Mouse (Mus musculus) WW6 (cell line): Measurements from ENCODE around the gene Gpc1.

Source experiments
- DNase-seq: peaks from one replicate; pipeline ENCODE4 v3.0.0-alpha.2; 2013; ENCODE audit warnings: low read depth, low spot score

The Gpc1 gene

DNA sequence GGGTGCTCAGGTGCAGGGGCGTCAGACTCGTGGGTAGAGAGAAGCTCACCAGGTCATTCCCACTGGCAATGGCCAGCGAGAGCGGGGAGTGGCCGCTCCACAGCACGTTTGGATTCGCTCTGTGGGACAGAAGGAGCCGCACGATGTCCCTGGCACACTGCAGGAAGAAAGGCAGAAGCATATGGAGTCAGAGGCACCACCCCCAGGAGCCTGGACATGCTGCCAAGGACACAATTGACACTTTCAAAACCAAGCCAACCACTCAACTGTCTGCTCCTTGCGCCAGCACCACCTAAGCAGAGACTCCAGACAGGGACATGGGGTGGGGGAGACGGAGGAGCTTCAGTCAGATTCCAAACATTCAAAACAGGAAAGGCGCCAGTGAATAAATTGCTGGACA lies 47.8 kb downstream of the Gpc1 start:
- DNase-seq = no peak

GRCm38 (mm10) chr1:92880101-92880500 lies 48.7 kb downstream of the Gpc1 start:
- DNase-seq = no peak

GRCm38 (mm10) chr1:92881982-92882381 lies 50.5 kb downstream of the Gpc1 start:
- DNase-seq = no peak

- DNase-seq = no peak
These were observed 57.6 kb downstream of the Gpc1 start for GRCm38 (mm10) chr1:92888901-92889655.

DNA sequence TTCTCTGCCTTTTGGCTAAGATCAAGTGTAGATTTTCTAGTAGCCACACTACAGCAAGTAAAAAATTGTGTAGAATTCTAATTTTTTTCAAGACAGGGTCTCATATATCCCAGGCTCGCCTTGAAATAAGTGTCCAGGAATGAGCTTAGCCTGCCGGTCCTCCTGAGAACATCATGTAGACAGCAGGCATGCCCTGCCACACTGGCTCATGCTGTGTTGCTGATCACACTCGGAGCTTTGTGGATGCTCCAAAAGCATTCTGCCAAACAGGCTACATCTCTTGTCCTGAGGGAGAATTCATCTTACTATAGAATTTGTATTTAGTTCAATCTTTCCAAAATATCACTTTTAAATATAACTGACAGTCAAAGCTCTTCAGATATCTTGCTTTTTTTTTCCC lies 61.3 kb downstream of the Gpc1 start:
- no peak for DNase-seq

- no peak for DNase-seq
These were observed 62.5 kb downstream of the Gpc1 start for GRCm38 (mm10) chr1:92893896-92894295.

DNA sequence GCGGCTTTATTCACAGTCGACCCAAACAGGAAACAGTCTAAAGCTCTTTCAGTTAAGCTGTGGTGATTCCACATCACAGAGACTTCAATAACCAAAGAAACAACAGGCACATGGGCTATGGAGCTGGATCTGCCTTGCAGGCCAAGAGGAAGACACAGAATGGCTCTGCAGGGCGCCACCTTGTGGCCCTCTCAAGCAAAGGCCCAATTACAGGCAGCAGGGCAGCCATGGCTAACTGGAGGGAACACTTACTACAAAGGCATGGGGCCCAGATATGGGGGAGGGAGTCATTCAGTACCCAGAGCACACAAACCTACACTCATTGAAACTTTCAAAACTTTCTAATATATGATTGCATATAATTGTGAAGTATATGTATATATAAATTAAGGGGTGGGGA lies 63.6 kb downstream of the Gpc1 start:
- no peak for DNase-seq

- DNase-seq = no peak
These were observed 71.3 kb downstream of the Gpc1 start, which contains the start of gene Ankmy1 for GRCm38 (mm10) chr1:92902786-92903185. Ankmy1 (minus strand) TSS chr1:92902906.

DNA sequence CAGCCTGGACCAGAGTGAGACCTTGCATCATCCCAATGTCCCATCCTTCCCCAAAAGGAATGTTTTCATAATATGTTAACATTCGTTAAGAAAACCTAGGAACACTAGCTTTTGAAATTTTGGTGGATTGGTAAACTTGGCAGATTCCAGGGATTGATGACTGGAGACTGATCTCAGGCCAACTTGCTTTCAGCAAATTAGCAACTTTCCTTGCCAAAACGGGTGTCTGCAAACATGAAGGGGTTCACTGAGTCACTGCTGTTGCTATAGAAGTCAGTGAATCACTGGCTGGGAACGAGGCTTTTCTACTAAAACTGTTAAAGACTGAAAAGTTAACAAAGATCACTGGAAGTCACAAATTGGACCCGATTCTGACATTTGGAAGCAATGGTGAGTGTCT lies 72.2 kb downstream of the Gpc1 start:
- DNase-seq = no peak

DNA sequence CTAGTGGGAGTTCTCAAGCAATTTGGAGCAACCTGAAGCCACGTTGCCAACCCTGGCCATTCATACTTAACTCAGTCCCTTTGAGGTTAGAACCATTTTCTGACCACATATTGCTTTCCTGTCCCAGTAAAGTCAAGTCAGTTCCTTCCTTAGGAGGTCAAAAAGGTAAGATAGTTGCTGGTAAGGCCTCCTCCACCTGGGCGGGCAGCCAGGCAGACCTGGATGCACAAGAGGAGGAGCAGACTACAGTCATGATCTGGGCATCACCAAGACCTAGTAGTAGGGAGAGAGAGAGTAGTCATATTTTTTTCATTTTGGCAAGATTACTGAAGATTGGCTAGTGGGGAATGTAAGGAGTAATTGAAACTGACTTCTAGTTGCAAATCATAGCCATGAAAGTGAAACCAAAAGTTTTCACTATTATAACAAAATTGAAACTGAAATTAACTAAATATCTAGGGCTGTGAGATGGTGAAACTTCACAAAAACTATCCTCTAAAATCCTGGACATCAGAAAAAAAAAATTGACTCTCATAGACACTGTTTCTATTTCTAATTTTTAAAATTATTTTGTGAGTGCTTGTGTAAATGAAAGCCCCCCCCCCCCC lies 74.4 kb downstream of the Gpc1 start:
- DNase-seq = no peak

- DNase-seq = no peak
These were observed 75.6 kb downstream of the Gpc1 start, which contains the start of gene Dusp28 for GRCm38 (mm10) chr1:92906779-92907631. Dusp28 (plus strand) TSS chr1:92906981.

DNA sequence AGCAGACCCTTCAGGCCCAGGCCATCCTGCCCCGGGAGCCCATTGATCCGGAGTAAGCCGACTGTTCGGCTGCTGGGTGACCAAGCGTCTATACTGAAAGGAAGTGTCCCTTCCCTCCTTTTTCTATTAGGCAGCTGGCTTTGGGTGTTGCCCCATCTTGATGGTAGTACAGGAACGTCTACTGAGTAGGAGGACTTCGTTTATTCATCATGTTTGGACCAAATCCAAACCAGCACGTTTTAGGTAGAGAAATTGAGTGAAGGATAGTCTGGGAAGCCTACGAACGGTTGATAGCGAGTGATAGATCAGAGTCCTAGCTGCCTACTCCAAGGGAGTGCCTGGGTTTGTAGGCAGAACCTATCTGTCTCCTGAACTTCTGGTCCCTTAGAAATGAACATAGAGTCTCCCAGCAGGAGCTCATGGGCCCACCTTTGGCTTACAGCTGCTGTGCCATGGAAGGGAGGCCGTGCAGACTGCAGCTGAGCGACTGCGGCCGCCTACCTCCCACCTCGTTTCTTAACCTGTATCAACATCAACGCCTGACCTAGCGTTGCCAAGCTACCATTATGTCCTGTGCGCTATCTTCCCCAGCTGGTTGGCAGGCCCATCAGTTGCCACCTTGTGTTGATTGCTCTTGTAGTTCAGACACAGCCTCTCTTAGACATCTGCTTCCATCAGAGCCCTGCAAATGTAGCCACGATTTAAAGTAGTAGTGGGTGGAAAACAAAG lies 76.4 kb downstream of the Gpc1 start:
- DNase-seq = no peak

GRCm38 (mm10) chr1:92908664-92909063 lies 77.2 kb downstream of the Gpc1 start:
- DNase-seq = no peak

- DNase-seq = no peak
These were observed 77.6 kb downstream of the Gpc1 start for GRCm38 (mm10) chr1:92909068-92909467.
